Mouse (Mus musculus) embryo, embryonic 10.5 days (tissue): Measurements from ENCODE around the gene Ugt2b35.
"Not testable (repeated sequence)": the region's sequence is repeated elsewhere in the genome, so short reads cannot be mapped to it uniquely, and the experiment has no call there.

Source experiments
- DNase-seq: peaks from one replicate; pipeline ENCODE4 v3.0.0-alpha.2; 2015; ENCODE audit warnings: low spot score

The Ugt2b35 gene

GRCm38 (mm10) chr5:87000395-87001073, at the start of gene Ugt2b35:
Gene Ugt2b35, plus strand, starts transcription at chr5:87000860.
- no peak for DNase-seq

DNA sequence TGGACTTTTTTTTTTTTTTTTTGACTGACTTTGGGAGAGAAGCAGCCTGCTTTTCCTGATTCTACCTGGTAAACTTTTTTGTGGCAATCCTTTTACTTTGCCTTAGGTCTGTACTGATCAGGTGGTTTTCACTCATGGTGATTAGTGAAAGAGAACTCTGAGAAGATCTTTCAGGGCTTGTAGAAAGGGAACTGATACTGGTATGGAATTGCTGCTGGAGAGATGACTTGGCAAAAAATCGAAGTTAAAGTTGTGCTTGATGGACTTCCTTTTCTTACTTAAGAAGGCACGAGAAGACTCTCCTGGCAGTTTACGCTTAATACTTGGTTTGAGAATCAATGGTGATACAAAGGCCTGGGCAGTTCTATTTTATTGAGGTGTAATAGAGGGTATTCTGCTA, 40.2 kb upstream of the Ugt2b35 start:
- DNase-seq: no peak

- DNase-seq: no peak
Observed at GRCm38 (mm10) chr5:86961587-86962358, 38.9 kb upstream of the Ugt2b35 start.

DNA sequence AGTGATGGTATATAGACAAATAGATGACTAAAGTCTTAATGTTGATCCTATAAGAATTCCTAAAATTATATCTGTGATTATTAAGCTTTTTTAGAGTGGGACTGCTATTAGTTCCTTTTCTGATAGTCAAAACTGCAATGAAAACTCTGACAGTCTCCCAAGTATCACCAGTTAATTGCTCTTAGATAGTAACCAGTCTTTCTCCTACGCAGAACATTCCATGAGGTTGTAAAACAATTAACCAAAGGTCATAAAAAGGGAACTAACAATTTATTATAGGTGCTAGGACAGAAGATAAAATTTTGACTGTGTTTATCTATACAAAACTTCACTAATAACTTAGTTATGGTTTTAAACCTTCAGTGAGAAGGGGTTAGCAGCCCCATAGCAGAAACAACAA, 37.8 kb upstream of the Ugt2b35 start:
- DNase-seq: not testable (repeated sequence)

GRCm38 (mm10) chr5:86967271-86967670, 33.4 kb upstream of the Ugt2b35 start:
- DNase-seq: not testable (repeated sequence)

DNA sequence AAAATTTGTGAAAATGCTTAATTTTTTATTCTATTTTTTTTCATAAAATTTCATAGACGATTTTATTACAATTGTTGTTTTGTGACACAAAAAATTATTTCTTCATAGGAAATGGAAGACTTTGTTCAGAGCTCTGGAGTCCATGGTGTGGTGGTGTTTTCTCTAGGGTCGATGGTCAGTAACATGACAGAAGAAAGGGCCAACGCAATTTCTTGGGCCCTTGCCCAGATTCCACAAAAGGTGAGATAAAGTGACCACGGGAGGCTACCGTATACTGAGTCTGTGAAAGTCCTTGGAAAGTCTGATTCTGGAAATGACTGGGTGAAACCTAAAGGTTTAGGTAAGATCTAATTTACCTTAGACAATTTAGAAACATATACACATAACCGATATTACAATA, 4.1 kb downstream of the Ugt2b35 start:
- no peak for DNase-seq

DNA sequence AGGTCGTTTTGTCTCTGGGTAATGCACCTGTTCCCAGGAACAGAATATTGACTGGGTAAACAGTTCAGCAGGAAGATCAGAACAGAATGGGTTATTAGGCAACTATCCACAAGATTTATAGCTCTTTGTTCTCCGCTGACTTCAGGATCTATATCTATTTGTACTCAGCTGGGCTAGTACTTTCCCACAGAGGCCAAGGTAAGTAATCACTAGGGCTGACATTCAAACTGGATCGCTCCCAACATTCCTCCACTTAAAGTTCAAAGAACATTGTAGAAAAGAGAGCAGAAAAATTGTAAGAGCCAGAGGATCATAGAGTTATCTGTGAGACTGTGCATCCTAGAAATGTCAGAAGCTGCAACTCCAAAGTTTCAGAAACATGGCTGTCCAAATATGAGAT, 14.8 kb downstream of the Ugt2b35 start:
- no peak for DNase-seq

DNA sequence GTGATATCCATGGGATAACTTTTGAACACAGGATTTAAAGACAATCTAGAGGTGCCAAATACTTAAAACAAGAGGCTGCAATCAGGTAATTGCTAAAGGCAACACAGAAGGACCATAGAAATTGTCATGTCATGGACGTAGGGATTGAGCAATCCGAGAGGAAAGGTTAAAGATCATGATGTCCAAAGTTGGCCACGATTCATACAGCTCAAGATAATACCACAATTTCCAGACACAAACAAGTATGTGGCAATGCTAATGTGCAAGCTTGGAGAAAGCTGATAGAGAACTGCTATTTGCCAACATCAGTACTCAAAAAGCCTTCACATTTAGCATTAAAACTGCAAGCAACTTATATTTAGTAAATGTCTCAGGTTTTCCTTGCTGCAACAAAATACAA, 26.7 kb downstream of the Ugt2b35 start:
- no peak for DNase-seq

DNA sequence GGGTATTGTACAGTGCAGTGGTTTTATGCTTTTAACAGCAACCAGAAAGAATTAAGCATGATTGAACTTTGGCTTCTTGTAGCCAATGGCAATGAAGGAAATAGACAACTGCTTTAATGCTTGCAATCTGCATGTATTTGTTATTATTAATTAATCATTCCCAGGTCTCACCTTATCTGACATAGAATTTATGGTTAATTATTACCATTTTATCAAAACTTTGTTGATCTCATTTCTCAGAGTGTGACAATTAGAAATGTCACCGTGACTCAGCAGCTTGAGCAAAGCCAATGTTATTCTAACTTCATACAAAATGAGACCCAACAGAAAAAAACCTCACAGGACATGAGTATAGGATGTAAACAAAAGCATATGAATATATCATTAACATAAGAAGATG, 30.0 kb downstream of the Ugt2b35 start:
- no peak for DNase-seq
